Mouse (Mus musculus) embryo, embryonic 11 days (tissue): Measurements from ENCODE around the gene Knop1.

ENCODE experiments used
- DNase-seq: peaks from one replicate; pipeline ENCODE4 v3.0.0-alpha.2; 2015

Gene Knop1

GRCm38 (mm10) chr7:118855877-118856304, at the start of gene Knop1:
TSS of gene Knop1 (minus strand) at chr7:118856254.
- no peak for DNase-seq

DNA sequence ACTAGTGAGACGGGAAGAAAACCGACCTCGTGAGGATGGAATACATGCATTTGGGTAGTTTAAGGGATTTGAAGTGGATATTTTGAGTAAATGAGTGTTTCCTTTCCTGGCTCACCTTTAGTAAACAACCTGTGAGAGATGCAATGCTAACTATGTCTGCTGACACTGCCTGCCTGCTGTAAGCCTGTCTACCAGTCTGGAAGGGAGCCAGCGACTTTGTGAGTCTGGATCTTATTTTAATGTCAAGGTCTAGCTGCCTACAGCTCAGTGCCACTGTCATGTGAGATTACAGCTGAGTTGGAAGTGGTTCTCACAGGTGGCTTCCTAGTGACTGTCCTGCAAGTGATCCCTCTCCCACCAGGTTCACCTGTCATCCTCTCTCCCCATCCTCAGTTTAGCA, 48.5 kb upstream of the Knop1 start:
- no peak for DNase-seq

DNA sequence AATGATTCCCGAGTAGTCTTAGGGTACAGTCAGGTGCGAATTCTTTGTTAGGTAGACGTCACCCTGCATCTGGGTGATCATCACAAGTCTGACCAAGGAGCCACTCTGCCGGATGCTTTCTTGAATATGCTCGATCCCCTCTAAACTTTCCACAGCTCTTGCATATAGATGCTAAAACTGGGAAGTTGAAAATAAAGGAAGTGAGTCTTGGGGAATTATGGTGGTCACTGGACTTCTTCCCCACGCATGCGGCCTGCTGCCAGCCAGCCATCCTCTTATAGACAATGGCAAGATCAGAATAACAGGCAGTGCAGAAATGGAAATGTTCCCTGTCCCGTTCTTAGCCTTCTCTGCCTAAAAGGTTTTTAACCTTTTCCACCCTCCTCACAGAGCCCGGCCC, 47.8 kb upstream of the Knop1 start:
- DNase-seq, result no peak

GRCm38 (mm10) chr7:118902944-118903343, 46.9 kb upstream of the Knop1 start:
- no peak for DNase-seq

DNA sequence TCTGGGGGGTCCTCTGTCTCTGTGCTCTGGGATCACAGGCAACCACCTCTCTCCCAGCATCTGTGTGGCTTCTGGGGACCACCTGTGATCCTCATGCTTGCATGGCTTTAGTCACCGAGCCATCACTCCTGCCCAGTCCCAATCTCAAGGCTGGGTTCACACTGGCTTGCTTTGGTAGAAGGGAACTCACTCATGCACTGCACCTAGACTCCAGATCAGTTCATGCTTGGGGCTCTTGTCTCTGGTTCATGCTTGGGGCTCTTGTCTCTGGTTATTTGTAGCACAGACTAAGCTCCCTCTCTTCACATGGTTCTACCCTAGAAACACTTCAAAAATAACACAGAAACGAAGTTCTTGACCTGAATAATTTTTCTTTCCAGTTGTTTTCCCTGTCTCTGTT, 44.0 kb upstream of the Knop1 start:
- DNase-seq, result no peak

GRCm38 (mm10) chr7:118898063-118898462, 42.0 kb upstream of the Knop1 start:
- no peak for DNase-seq

DNA sequence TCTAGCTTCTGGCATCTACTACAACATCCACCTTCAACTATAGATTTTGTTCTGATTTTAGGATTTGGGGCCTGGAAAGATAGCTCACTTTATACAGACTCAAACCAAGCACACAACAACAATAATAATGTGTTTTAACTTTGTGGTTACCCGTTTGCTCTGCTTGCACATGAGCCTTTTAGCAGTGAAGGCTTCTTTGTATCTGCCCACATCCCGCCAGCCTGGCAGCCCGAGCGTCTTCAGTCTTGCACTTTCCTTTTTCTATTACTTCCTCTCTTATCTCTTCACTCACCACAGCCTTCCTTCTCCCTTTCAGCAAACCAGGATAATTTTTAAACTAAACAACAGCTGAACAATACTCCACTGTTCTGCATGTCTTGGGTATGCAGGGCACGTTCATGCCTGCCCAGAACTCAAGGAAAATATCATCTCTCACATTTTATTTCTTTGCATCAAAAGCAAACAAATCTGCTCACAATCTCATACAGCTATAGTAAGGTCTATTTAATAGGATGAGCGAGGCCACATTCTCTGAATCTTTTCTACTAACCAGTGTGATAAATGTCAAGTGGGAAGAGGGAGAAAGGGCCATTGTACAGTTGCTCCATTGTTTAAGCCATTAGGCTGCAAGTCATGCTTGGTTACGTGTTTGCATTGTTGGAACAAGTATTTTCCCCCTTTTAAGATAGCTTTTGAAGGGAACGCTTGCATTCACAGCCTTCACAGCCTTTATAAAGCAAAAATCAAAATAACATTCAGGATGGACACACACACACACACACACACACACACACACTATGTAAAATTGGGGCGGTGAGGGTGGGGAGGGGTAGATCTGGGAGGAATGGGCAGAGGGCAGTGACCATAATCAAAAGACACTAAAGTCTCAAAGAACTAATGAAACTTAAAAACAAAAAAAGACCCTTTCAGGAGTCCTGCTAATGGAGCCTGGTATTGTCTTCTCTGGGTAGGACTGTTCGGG, 39.7 kb upstream of the Knop1 start:
- no peak for DNase-seq

DNA sequence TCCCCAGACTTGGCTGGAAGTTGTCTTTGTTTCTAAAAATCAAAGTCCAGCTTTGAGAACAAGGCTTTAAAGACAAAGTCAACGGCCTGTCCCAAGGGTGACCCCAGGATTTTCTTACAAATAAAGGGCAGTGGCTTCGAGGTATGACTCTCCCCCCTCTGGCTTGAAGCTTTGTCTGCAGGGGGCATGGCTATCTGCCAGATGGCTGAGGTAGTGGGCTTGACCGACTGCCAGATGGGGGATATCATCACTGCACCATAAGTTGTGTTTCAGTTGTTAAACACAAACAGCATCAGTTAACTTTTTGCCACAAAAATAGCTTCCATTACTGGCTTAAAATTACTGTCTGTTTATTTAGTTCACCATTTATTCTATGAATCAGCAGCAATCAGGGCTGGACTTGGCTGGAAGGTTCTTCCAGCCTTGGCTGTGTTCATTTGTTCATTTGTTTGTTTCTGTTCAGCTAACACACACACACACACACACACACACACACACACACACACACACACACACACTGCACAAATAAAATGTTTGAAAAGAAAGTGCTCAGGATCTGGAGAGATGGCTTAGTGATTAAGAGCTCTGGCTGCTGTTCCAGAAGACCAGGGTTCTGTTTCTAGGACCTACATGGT, 33.1 kb upstream of the Knop1 start:
- peak; percentile 59 for DNase-seq

GRCm38 (mm10) chr7:118887303-118888055, 31.4 kb upstream of the Knop1 start:
- peak; percentile 52 for DNase-seq

DNA sequence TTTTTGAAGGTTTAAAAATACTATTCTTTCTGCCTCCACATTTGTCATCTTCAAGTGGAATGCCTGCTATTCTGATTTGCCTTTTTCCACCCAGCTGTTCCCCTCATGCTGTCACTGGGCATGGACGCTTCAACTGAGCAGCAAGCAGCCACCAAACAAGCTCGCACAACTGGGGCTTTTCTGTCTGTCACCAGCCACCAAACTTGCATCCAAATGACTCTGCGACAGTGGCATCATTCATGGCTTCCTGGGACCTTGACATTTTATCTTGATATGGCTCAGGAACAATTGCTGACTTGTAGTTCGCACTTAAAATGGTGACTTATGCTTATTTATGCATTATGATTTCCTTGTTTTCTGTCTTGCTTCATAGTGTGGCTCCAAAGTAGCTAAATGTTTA, 28.9 kb upstream of the Knop1 start:
- DNase-seq, result no peak

DNA sequence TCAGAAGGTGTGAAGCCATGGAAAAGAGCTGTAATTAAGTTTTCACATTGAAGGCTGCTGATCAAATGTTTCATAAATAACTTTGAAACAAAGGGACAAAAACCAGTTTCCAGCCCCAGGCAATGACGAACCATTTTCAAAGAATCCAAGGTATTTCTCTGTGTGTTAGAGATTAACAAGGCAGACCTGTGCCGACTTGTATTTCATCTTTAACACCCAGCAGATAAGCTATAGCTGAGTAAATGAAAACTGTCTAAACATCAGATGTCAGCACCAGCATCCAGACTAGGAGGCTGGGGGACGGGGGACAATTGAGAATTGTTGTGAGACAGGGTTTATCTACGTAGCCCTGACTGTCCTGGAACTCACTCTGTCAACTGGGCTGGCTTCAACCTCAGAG, 27.9 kb upstream of the Knop1 start:
- no peak for DNase-seq

DNA sequence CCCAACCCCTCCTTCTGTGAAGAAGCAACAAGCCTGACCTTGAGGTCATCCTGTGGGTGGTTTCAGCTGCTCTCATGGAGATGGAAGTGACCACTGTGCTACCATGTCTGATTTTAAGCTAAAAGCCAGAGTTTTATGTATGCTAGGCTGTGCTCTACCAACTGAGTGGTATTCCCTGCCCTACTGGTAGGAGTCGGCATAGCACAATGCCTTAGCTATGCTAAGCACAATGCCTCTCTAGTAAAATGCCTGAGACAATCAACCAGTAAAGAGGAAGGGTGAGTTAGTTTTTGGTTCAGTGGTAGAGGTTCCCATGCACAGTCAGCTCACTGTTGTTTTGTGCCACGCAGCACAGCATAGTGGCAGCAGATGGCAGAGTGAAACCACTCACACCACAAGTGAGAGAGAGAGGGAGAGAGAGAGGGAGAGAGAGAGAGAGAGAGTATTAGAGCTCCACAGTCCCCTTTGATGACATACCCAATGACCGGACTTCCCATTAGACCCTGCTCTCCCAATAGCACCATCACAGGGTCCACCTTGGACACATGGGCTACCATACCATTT, 23.5 kb upstream of the Knop1 start:
- DNase-seq, result no peak

DNA sequence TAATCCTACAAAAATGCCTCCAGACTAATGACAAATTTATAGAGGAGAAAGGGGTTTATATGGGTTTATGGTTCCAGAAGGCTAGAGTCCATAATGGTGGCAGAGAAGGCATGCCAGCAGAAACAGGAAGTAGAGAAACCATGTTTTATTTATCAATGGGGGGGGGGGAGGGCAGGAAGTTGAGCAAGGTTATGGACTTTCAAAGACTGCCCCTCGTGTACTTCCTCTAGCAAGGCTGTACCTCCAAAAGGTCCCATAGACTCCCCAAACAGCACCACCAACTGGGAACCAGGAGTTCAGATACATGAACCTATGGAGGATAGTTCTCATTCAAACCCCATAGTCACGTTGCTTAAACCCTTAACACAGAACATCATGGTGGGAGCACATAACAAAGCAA, 9.3 kb upstream of the Knop1 start:
- DNase-seq, result no peak

GRCm38 (mm10) chr7:118858640-118859039, 2.6 kb upstream of the Knop1 start:
- DNase-seq, result no peak

GRCm38 (mm10) chr7:118855171-118855876, 730 bp downstream of the Knop1 start, which contains the start of gene Iqck:
TSS of gene Iqck (plus strand) at chr7:118855752.
- DNase-seq, result peak; percentile 97

DNA sequence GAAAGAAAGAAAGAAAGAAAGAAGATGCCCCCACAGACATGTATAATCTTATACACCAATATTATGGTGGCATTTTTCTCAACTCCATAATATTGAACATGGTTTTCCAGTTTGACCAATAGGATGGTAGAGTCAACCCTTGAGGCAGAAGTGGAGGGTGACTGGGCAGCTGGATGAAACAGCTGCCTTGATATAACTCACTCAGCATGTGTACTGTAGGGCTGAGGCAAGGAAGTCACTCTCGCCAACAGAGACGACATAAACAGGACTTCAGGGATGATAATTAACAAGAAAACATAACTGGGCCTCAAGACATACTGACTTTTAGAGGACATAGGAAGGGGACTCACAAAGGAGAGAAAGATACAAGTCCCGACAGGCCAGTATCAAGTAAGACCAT, 1.4 kb downstream of the Knop1 start:
- DNase-seq, result no peak

DNA sequence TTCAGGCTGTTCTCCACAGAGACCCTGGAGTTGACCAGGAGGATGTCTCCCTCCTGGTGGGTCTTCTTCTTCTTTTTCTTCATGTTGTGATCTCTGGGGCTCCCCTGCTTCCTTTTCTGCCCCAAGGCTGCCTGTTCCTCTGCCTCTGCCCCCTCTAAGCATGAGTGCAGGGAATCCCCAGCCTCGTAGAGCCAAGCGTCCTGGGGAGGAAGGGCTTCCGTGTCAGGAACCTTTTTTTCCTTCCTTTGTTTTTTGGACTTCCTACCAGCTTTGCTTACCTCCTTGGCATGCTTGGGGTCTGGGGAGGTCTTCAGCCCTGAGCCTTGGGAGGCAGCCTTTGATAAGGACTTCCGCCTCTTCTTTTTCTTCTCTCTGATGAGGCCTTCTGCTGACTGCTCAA, 3.4 kb downstream of the Knop1 start:
- no peak for DNase-seq

- no peak for DNase-seq
Observed at GRCm38 (mm10) chr7:118851571-118851970, 4.5 kb downstream of the Knop1 start.

DNA sequence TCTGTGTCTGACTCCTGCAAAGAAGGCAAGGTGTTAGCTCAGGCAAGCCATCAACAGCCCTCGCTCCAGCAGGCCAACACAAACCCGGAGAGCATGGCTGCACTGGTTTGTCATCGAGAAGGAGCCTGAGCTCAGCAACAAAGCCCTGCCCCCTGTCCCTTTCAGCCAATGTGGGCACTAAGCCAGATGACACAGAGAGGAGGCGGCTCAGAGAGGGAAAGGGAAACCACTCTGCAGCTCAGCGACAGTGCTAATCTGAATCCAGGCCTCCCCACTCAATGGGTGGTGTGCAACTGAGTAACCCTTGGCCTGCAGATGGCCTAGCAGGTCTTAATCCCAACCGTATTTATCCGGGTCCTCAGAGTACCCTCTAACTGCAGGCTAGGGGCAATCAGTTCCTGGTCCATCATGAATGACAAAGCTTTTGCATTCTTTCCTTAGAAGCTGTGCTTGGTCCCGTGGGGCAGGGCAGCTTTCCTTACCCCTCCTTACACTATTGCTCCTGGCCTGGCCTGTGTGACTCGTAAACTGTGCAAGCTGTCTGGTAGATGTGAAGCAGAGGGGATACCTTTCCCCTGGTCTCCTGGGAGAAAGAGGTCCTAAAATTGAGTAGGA, 5.3 kb downstream of the Knop1 start:
- no peak for DNase-seq

DNA sequence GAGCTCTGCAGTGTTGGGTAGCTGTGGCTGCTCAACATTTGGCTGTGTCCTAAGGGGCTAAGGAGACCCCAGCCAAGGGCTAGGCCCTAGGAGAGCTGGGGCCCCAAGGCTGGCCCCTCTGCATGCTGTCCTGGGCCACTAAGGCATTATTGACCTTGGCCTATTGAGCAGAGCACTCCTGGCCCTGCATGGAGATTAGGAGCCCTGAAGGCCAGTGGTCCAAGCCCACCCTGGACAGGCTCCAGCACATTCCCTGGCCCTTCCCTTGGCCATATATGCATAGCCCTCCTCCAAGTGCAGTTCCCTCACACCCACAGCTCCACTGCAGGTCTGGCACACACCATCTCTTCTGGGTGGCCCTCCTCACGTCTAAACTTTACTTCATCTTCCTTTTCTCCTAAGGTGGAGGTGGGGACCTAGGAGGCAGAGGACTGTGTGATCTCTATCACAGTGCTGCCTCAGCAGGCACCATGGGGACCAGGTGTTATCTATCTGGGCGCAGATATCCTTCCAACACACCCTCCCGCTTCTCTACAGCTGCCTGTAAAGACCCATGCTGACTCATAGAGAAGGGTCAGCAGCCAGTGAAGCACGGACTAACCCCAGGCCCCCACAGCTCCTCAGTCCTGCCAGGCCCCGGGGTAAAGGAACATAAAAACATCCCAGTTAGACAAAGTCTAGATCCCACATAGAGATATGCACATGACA, 6.4 kb downstream of the Knop1 start:
- no peak for DNase-seq

DNA sequence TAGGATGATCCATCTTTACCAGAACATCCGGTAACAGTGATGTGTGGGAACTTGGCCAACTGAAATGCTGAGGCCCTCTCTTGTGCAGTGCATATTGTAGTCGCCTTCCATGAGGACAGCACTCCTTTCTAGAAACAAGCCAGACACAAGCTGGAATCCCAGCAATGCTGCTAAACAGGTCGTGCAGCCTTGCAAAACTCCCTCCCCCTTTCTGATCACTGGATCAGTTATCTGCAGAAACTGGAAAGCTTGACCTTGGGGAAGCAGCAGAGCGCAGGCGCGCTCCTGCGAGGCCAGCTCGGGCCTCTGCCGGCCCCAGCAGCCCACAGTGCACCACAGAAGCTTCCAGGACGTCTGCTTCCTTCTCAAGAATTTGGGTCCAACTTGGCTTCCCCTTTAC, 7.3 kb downstream of the Knop1 start:
- DNase-seq, result peak; percentile 12
